Mouse (Mus musculus) limb, embryonic 11.5 days (tissue): ENCODE measurements around the gene App. TPM values are rescaled to one million over a fixed set of nuclear protein-coding genes. Genes with fewer than 3 reads are reported as not detected.

Source experiments
- ATAC-seq: fragments of 200-750 bp; cut with Nextera tagmentation; 2 replicates; pipeline ENCODE4 v1.8.0; 2017; ENCODE audit warnings: low read depth; ENCODE audit not compliant: insufficient number of reproducible peaks, low FRiP score, low TSS enrichment
- DNase-seq: peaks from one replicate; pipeline ENCODE4 v3.0.0-alpha.2; 2015; ENCODE audit warnings: low spot score
- H3K27ac ChIP-seq: fragments of 300-500 bp; sonication (generic); replicated peaks from 2 replicates; pipeline ENCODE4 v1.5.1; 2014; ENCODE audit warnings: low read depth, mild to moderate bottlenecking, low read length
- H3K27me3 ChIP-seq: fragments of 300-500 bp; sonication (generic); 2 replicates; pipeline ENCODE4 v1.6.1; 2014; ENCODE audit warnings: mild to moderate bottlenecking, low read length, mixed read lengths; ENCODE audit not compliant: control insufficient read depth, insufficient read depth
- H3K36me3 ChIP-seq: fragments of 300-500 bp; sonication (generic); 2 replicates; pipeline ENCODE4 v1.6.1; 2014; ENCODE audit warnings: mild to moderate bottlenecking, low read length, moderate library complexity, mixed read lengths; ENCODE audit not compliant: control insufficient read depth, insufficient read depth
- H3K4me1 ChIP-seq: fragments of 300-500 bp; sonication (generic); 2 replicates; pipeline ENCODE4 v1.6.1; 2014; ENCODE audit warnings: low read length, mixed read lengths; ENCODE audit not compliant: control insufficient read depth, insufficient read depth
- H3K4me2 ChIP-seq: fragments of 300-500 bp; sonication (generic); 2 replicates; pipeline ENCODE4 v1.6.1; 2014; ENCODE audit warnings: low read depth, mild to moderate bottlenecking, moderate library complexity; ENCODE audit not compliant: severe bottlenecking
- H3K4me3 ChIP-seq: fragments of 300-500 bp; sonication (generic); 2 replicates; pipeline ENCODE4 v1.5.1; 2014; ENCODE audit warnings: low read depth, low read length
- H3K9ac ChIP-seq: fragments of 300-500 bp; sonication (generic); 2 replicates; pipeline ENCODE4 v1.6.1; 2014; ENCODE audit warnings: mild to moderate bottlenecking, low read length
- H3K9me3 ChIP-seq: fragments of 300-500 bp; sonication (generic); 2 replicates; pipeline ENCODE4 v1.6.1; 2016; ENCODE audit warnings: low read length; ENCODE audit not compliant: control insufficient read depth
- WGBS: fragments of 180-500 bp; shearing (Covaris S2); extraction: QIAGEN DNeasy Blood & Tissue Kit; methylation state at CpG from one replicate; pipeline ENCODE4 v1.1.7; 2014; 5-methylcytosine and 5-hydroxymethylcytosine counted together
- polyA plus RNA-seq: library from polyadenylated mRNA; unstranded; fragments of >200 nt; fragmentation: Nextera tagmentation; extraction: Ambion mirVana; gene quantifications from 2 replicates; pipeline ENCODE4 v1.2.1, GENCODE M21; 2014

App gene
- 93.6 and 98.4 TPM in 2 replicates for polyA plus RNA-seq

DNA sequence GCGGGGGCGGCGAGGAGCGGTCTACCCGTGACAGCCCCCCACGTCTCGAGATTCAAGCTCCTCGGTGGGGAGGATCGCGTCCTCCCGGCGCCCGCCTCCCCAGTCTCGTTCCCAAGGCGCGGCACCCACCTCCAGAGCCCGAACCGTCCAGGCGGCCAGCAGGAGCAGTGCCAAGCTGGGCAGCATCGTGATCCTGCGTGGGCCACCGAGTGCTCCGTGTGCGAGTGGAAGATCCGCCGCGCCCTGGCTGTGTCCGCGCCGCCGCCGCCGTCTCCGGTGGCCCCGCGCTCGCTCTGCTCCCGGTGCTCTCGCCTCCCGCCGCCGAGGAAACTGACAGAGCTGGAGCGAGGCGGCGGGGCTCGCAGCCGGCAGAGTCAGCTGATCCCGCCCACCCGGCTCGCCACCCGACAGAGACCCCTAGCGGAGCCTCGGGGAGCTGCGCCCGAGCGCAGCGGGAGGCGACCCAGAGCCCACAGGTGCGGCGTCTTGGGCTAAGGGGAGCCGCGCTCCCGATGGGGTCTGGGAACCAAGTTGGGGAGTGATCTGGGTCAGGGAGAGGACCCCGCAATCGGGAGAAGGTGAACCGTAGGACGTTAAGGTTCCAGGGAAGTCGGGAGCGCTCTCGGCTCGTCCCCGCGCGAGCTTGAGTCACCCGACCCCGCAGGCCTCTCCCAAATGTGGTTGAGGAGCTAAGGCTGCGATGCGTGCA is at the start of gene App:
Gene App, minus strand, starts transcription at position 394 of the 709 bp plus-strand sequence.
- H3K9me3 ChIP-seq: no peaks in the 10 kb centered on the region
- DNase-seq (peak; percentile 95), ATAC-seq (peak; percentile 83)
- H3K9ac ChIP-seq: peak within 1 kb of the TSS; percentile 91
- peak within 1 kb of the TSS; percentile 92 for H3K4me3 ChIP-seq
- H3K4me2 ChIP-seq: peak within 1 kb of the TSS; percentile 63
- under 1% methylated on average over 78 of the region's 78 CpGs for WGBS
- peaks cover 8% of the 10 kb centered on the region for H3K4me1 ChIP-seq
- peak within 1 kb of the TSS; percentile 75 for H3K27ac ChIP-seq
- no peaks in the 10 kb centered on the region for H3K36me3 ChIP-seq
- 0 out of 2 replicates have a peak, but pooled peaks cover 2% of the 10 kb centered on the region for H3K27me3 ChIP-seq

DNA sequence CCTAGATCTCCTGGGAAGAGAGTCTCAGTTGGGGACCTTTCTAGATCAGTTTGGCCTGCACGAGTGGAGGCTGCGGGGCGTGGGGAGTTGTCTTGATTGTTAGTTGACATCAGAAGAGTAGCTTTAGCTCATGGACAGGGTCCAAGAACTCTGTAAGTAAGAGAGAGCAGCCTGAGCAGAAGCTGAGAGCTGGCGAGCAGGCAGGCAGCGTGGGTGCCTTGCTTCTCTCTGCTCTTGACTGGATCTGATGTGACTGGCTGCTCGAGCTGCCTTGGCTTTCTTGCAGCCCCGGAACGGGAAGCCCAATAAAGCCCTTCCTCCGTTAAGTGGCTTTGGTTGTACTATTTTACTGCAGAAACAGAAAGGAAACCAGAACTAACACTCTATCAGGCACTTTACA is 42.3 kb upstream of the App start:
- ATAC-seq (no peak), DNase-seq (no peak)
- no peaks in the 10 kb centered on the region for H3K9me3 ChIP-seq
- H3K36me3 ChIP-seq: no peaks in the 10 kb centered on the region
- no peak overlapping the region for H3K27ac ChIP-seq
- H3K4me3 ChIP-seq: no peak overlapping the region
- no peak overlapping the region for H3K9ac ChIP-seq
- WGBS: 66% methylated on average over 9 of the region's 9 CpGs
- H3K27me3 ChIP-seq: no peaks in the 10 kb centered on the region
- H3K4me1 ChIP-seq: no peaks in the 10 kb centered on the region
- H3K4me2 ChIP-seq: no peak overlapping the region

DNA sequence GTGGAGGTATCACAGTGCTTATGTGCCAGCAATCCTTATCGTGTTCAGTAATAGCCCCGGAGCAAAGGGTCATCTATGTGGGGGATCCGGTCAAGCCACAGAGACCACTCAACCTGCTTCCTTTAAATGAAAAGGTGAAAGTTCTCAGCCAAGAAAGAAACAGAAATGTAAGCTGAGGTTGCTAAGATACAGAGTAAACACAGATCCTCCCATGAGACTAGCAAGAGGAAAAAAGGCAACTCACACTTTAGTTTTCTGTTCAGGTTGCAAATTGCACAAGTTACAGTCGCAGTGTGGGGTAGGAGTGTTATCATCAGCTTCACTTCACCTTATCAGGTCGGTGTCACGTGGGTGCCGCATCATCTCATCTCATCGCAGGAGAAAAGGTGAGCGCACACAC is 41.6 kb upstream of the App start:
- H3K9me3 ChIP-seq: no peaks in the 10 kb centered on the region
- H3K4me3 ChIP-seq: no peak overlapping the region
- H3K4me1 ChIP-seq: no peaks in the 10 kb centered on the region
- DNase-seq (no peak), ATAC-seq (no peak)
- H3K4me2 ChIP-seq: no peak overlapping the region
- no peaks in the 10 kb centered on the region for H3K36me3 ChIP-seq
- no peak overlapping the region for H3K9ac ChIP-seq
- WGBS: 89% methylated on average over 9 of the region's 9 CpGs
- no peak overlapping the region for H3K27ac ChIP-seq
- no peaks in the 10 kb centered on the region for H3K27me3 ChIP-seq

- no peak overlapping the region for H3K4me3 ChIP-seq
- H3K27ac ChIP-seq: no peak overlapping the region
- DNase-seq (no peak), ATAC-seq (no peak)
- WGBS: 82% methylated on average over 6 of the region's 6 CpGs
- no peaks in the 10 kb centered on the region for H3K4me1 ChIP-seq
- no peaks in the 10 kb centered on the region for H3K9me3 ChIP-seq
- no peaks in the 10 kb centered on the region for H3K36me3 ChIP-seq
- no peak overlapping the region for H3K4me2 ChIP-seq
- H3K9ac ChIP-seq: no peak overlapping the region
- no peaks in the 10 kb centered on the region for H3K27me3 ChIP-seq
These were observed 22.1 kb upstream of the App start for GRCm38 (mm10) chr16:85195622-85196021.

DNA sequence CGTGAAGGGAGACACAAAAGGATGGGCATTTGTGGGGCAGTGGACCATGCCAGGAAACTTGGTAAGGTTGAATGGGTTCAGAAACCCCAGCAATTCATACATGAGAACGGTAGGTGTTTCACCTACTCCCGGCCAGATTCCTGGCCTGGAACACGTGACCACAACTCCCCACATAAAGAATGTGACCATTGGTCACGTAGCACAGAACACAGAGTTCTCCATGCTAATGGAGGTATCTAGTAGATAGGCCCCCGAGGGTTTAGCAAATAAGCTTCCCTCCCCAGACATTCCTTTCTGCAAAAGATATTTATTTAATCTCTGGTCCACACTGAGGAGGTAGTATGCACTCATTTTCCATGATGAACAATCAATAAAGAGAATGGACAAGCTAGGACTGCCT is 21.6 kb upstream of the App start:
- DNase-seq: no peak
- 89% methylated on average over 6 of the region's 6 CpGs for WGBS
- Histone ChIP-seq H3K9ac (no peak overlapping the region), H3K4me2 (no peak overlapping the region), H3K27me3 (no peaks in the 10 kb centered on the region), H3K9me3 (no peaks in the 10 kb centered on the region), H3K4me3 (no peak overlapping the region), H3K4me1 (no peaks in the 10 kb centered on the region), H3K36me3 (no peaks in the 10 kb centered on the region), H3K27ac (no peak overlapping the region)
- no peak for ATAC-seq

- DNase-seq (no peak), ATAC-seq (no peak)
- WGBS: 68% methylated on average over 3 of the region's 3 CpGs
- H3K27ac ChIP-seq: no peak overlapping the region
- no peaks in the 10 kb centered on the region for H3K9me3 ChIP-seq
- no peaks in the 10 kb centered on the region for H3K36me3 ChIP-seq
- no peaks in the 10 kb centered on the region for H3K27me3 ChIP-seq
- no peak overlapping the region for H3K9ac ChIP-seq
- H3K4me1 ChIP-seq: no peaks in the 10 kb centered on the region
- no peak overlapping the region for H3K4me2 ChIP-seq
- no peak overlapping the region for H3K4me3 ChIP-seq
These were observed 7.9 kb upstream of the App start for GRCm38 (mm10) chr16:85181502-85181901.

- Histone ChIP-seq H3K9me3 (no peaks in the 10 kb centered on the region), H3K9ac (no peak overlapping the region), H3K27me3 (no peaks in the 10 kb centered on the region), H3K4me1 (no peaks in the 10 kb centered on the region), H3K4me3 (no peak overlapping the region), H3K27ac (no peak overlapping the region), H3K4me2 (no peak overlapping the region), H3K36me3 (no peaks in the 10 kb centered on the region)
- DNase-seq (no peak), ATAC-seq (no peak)
- 84% methylated on average over 3 of the region's 3 CpGs for WGBS
These were observed 7.1 kb upstream of the App start for GRCm38 (mm10) chr16:85180710-85181109.

DNA sequence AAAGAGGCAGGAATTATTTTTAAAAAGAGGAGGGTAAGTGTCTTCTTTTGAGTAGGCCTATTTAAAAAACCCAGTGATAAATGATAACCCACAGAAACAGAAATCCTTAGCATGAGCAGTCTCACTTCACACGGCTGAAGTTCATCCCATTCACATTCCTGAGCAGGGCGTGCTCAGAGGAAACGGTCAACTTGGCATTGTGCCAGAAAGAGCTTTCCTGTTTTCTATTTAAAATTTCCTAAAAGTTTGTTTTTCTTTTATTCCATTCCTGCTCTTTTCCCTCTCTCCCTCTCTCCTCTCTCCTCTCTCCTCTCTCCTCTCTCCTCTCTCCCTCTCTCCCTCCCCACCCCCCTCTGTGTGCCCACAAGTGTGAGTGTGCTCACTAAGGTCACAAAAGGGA is 3.1 kb upstream of the App start:
- H3K27me3 ChIP-seq: 0 out of 2 replicates have a peak, but pooled peaks cover 2% of the 10 kb centered on the region
- no peak overlapping the region for H3K4me2 ChIP-seq
- no peak overlapping the region for H3K27ac ChIP-seq
- H3K36me3 ChIP-seq: no peaks in the 10 kb centered on the region
- DNase-seq: no peak
- no peak overlapping the region for H3K9ac ChIP-seq
- no peaks in the 10 kb centered on the region for H3K9me3 ChIP-seq
- no peak for ATAC-seq
- no peaks in the 10 kb centered on the region for H3K4me1 ChIP-seq
- no peak overlapping the region for H3K4me3 ChIP-seq
- WGBS: 54% methylated on average over 3 of the region's 3 CpGs
